Mouse (Mus musculus) skeletal muscle tissue, postnatal 0 days (tissue): ENCODE measurements around the gene Zfp652. TPM values are rescaled to one million over a fixed set of nuclear protein-coding genes. Genes with fewer than 3 reads are reported as not detected.

Source experiments
- polyA plus RNA-seq: library from polyadenylated mRNA; unstranded; fragments of >200 nt; fragmentation: Nextera tagmentation; extraction: Ambion mirVana; gene quantifications from 2 replicates; pipeline ENCODE4 v1.2.1, GENCODE M21; 2015

The Zfp652 gene
- 10.6 TPM in 2 replicates for polyA plus RNA-seq

DNA sequence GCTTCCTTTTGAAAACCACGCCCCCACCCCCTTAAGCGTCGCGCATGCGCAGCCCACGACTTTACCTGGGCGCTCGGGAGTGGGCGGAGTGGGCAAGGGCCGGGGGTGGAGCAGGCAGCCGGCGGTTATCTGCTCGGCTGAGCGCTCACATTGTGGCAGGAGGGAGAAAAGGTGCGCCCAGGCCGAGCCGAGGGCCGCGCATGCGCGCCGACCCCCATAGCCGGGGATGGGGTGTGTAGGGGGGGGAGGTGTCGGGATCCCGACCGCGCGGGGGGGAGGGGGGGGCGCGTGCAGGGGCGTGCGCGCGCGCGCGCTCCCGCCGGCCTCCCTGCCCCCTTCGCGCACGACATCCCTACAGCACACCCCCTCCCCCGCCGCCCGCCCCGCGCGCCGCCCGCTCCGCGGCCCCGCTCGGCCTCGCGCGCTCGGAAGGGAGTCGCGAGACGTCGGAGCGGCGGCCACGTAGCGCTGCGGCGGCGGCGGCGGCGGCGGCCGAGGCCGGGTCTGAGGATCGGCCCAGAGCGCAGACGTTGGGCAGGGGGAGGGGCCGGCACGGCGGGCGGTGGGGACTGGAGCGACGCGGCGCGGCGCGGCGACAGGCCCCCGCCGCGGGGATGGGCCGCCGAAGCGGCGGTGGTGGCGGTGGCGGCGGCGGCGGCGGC, at the start of gene Zfp652:
TSS of gene Zfp652 (plus strand) at position 111 of the 662 bp plus-strand sequence.

DNA sequence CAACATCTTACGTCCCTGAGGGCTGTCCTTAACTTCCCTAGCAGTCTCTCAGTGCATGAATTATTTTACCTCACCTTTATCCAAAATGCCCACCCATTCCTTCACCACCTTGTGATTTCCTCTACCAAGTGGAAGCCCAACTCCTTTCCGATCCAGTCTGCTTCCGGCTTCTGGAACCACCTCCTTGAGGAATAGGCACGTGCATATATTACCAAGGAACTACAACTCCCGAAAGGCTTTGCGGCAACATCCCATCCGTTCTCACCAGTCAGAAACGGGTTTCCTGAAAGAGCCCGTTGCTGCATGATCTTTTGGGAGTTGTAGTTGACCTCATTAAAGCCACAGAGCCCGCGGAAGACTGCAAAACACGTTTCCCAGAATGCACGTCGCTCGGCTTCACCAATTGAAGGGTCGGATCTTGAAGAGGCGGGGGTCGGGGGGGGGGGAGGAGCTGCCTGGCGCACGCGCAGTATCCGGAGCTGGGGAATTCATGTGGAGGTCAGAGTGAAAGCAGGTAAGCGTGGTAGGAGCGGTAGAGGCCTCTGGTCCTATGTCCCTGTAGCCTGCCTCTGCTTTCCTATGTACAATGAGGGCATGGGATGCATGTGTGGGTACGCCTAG, 45.8 kb upstream of the Zfp652 start, which contains the start of gene Phb:
TSS of gene Phb (plus strand) at position 429 of the 621 bp plus-strand sequence.

DNA sequence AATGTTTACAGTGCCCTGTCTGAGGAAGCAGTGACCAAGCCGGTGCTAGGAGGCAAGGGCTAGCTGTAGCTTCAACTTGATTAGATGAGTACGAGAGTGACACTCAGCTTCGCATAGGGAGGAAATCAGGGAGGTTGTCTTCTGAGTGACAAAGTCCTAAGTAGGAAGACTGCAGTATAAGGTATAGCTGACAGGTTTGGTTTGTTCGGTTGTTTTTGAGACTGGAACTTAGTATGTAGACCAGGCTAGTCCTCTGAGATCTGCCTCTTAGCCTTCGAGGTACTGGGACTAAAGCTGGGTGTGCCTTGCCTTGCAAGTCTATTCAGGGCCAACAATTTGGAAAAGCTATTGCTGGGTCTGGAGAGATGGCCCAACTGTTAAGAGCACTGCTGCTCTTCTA, 10.8 kb downstream of the Zfp652 start, which contains the start of gene B130006D01Rik:
TSS of gene B130006D01Rik (plus strand) at position 301 of the 400 bp plus-strand sequence.

DNA sequence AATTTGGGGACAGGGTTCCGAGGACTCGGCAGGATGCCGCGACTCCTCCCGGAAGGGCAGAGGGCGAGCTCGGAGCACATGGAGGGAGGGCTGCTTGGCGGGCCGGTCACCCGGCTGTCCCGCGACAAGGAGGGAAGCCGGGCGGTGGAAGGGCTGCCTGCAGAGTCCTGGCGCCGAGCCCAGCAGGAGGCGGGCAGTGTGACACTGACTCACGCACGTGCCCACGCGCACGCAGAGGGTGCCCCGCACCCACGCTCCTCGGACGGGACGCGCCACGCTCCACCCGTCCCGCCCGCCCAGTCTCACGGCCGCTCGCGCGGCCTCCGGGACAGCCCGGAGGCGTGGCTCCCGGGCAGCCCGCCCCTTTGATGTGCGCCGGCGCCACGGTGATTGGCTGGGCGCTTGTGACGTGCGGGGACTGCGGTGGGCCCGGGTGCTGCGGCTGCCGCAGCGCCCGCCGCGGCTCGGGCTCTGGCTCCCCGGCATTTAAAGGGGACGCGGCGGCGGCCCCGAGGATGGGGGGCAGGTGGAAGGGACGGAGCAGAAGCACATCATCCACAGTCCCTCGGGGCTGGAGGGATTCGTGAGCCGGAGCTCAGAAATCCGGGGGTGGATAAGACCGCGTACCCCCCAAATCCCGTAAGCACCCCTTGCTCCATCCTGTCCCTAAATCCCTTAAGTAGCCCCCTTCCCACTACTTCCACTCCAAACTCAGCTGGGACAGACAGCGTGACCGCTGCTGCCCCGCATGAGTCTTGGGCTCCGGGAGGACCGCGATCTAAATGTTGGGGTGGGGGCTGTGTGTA, 111.8 kb downstream of the Zfp652 start, which contains the start of gene Phospho1:
TSS of gene Phospho1 (plus strand) at position 429 of the 806 bp plus-strand sequence.

DNA sequence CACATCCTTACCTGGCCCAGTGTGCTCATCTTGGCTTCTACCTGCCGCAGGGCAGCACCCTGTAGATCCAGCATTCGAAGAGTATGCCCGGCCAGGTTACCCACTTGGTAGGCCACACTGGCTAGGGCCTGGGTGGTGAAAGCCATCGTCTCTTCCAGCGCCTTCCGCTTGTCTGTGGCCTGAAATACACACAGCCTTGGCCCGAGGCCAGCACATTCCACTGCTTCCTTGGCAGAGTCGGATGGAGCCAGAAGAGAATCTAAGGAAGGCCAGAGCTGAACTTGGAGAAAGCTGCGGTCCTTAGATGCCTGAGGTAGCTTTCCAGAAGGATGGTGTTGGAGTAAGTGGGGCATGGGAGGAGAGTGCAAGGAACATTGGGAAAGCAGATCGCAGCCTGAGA, 124.6 kb downstream of the Zfp652 start, which contains the start of gene Gngt2:
TSS of gene Gngt2 (plus strand) at position 158 of the 400 bp plus-strand sequence.

DNA sequence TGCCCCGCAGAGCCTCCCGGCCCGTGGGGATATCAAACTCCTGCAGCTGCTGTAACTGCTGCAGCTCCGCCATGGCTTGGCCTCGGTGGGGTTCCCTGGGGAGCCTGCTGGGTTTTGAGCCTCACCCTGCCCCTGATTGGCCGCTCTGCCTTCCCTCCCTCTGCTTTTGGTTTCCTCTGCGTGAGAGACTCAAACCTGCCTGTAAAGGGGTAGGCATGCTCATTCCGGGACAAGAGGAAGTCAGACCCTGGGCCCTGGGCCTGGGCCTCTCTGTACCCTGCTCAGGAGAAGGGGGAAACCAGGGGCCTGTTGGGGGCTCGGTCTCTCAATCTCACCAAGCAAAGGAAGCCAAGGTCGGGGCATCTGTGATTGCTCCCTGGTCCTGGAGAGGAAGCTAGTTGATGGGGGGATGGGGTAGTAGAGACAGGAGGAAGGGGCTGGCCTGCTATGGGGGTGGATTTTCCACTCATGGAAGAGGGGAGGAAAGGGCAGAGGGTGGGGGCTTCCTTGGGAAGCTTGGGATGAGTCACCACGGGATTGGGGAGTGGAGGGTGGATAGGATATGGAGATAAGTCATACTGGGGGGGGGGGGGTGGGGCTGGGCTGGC, 129.7 kb downstream of the Zfp652 start, which contains the start of gene Abi3:
TSS of gene Abi3 (minus strand) at position 403 of the 608 bp plus-strand sequence.

Other genes with a start within 250 kb of the Zfp652 start
- 0.46 and 0.52 TPM in 2 replicates for gene Nxph3, start 198.1 kb upstream of the Zfp652 start, polyA plus RNA-seq
- 12.4 and 12.9 TPM in 2 replicates for gene Ngfr, start 124.9 kb upstream of the Zfp652 start, polyA plus RNA-seq
- gene Phb, start 45.7 kb upstream of the Zfp652 start, polyA plus RNA-seq, result 251 and 253 TPM in 2 replicates
- gene B130006D01Rik, start 10.9 kb downstream of the Zfp652 start, polyA plus RNA-seq, result 0.37 and 0.49 TPM in 2 replicates
- gene Phospho1, start 111.8 kb downstream of the Zfp652 start, polyA plus RNA-seq, result 7.7 and 7.8 TPM in 2 replicates
- gene Gngt2, start 124.5 kb downstream of the Zfp652 start, polyA plus RNA-seq, result 19.1 and 19.4 TPM in 2 replicates
- 5.6 and 6.0 TPM in 2 replicates for gene Abi3, start 129.8 kb downstream of the Zfp652 start, polyA plus RNA-seq
- not detected in 2 replicates for gene B4galnt2, start 202.2 kb downstream of the Zfp652 start, polyA plus RNA-seq